Mouse (Mus musculus) stomach, postnatal 0 days (tissue): ENCODE data around the gene Bglap3.

ENCODE experiments used
- CTCF ChIP-seq: IDR thresholded peaks from 2 replicates; pipeline ENCODE4 v1.5.1; 2016; ENCODE audit warnings: antibody characterized with exemption, low read depth, mild to moderate bottlenecking, moderate library complexity
- EP300 ChIP-seq: optimal IDR thresholded peaks from 2 replicates; pipeline ENCODE3; 2016; ENCODE audit warnings: antibody characterized with exemption

GRCm38 (mm10) chr3:88338316-88338715, 34.2 kb downstream of the Bglap3 start:
- TF ChIP-seq CTCF: no peak
- no peak for TF ChIP-seq EP300
